Mouse (Mus musculus): ENCODE data around the gene Rpap2.

DNA sequence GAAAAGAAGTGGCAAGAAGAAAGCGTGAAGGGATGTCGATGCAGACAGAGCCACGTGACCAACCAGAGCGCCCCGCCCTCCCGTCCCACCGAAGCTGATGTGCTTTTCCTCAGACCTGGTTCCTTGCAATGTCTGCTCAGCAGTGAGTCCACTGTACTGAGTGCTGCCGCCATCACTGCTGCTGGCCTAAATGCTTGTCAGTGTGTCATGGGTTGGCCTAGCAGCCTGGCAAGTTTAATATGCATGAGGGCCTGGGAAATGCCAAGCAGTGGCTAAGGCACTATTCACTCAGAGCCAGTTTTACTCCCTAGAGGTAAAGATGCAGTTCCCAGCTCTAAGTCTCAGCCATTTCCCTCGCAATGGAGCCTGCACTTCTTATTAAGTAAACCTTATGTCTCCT lies 28.0 kb upstream of the Rpap2 start:
- TF ChIP-seq CTCF (IDR thresholded peaks at IDR 0.05; ENCODE audit: low read depth) (no peak), EP300 (IDR thresholded peaks at IDR 0.05; ENCODE audit: low read depth) (no peak)

All from liver, embryonic 14.5 days (tissue).